Mouse (Mus musculus) neutrophil, adult 5-6 weeks (primary cell): ENCODE results near the gene Cib1. TPM values are rescaled to one million over a fixed set of nuclear protein-coding genes. Genes with fewer than 3 reads are reported as not detected.
A peak's percentile ranks its signal among the peaks of the same experiment; 100 is the strongest.

Source experiments
- ATAC-seq: fragments of 151-379, 151-347 bp; 2 replicates; pipeline ENCODE4 v1.8.0; 2017; ENCODE audit warnings: mild to moderate bottlenecking, moderate TSS enrichment; ENCODE audit not compliant: insufficient number of reproducible peaks, poor library complexity, low FRiP score, severe bottlenecking; ENCODE audit errors: extremely low read depth
- total RNA-seq: library from RNA; stranded (forward); fragments of 200-1000 nt; gene quantifications from 2 replicates; pipeline ENCODE4 v1.2.3, GENCODE M21; 2017

Cib1 gene
- total RNA-seq, 1 experiment from 2014 or later: 72.9 TPM

DNA sequence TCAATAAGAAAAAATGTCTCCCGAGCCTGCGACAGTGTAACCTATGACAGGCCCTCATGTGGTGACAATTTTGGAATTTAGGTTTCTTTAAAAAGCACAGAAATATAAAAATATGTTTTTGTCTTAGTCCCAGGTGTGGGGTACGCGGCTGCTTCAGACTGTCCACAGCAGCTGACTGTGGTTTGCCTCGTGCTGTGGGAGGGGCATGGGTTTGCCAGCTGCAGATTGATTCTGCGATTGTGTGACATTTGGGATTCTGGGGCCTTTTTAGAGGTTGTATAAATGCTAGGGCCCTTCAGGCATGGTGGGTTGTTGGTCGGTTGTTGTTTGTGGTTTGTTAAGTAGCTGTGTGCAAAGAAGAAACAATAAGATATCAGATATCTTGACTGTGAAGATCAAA is 27.7 kb downstream of the Cib1 start:
- no peak for ATAC-seq

DNA sequence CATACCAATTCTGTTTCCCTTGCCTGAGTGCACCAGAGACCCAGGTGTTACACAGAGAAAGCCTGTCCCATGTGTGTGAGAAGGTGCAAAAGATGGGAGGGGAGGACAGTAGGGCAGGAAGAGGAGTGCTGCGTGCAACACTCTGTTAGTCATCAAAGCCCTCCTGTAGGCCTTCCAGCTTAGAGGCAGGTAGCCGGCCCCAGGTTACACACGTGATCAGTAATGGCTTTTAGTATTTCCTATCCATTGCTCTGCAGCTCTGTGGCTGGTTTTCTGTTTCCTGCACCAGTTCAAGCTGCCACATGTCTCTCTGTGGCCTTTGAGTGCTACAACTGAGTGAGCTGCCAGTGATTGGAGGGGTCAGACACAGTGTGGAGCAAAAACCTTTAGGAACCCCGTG is 28.3 kb downstream of the Cib1 start:
- ATAC-seq: no peak

DNA sequence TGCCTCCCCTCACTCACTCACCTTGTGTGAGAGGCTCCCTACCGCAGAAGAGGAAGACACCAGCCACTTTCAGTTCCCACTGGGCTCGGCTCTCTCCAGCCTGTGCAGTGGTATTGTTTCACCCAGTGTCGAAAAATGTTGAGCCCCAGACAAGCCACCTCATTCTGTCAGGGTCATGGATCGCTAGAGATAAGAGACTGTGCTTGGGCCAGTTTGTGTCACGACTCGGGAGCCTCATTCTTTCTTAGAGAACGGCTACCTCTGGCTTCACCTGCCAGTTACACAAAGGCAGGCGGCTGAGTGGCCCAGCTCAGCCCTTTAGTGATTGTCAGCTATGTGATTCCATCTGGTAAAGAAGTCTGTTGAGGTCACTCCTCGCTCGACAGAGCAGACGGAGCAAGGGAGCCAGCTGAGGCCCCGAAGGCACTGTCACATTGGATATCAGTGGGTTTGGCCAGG is 28.9 kb downstream of the Cib1 start:
- peak; percentile 61 for ATAC-seq

DNA sequence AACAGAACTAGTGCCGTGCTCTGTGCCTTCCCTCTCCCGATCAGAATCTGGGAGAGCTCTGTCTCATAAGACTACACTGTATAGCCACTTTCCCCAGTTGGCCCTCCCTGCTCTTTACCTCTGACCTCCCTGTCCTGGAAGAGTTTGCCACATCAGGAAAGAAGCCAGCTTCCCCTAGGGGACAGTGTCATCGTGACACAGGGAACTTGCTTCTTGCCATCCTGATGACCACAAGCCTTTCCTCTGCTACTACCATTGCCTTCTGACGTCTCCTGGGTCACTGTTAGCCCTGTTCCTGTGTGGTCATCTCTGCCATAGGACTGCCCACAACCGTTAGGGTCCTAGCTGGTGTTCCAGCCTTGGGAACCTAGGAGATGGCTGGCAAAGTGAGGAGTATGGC is 29.7 kb downstream of the Cib1 start:
- 0 out of 2 replicates have a peak, but pooled peaks have one; percentile 21 for ATAC-seq

DNA sequence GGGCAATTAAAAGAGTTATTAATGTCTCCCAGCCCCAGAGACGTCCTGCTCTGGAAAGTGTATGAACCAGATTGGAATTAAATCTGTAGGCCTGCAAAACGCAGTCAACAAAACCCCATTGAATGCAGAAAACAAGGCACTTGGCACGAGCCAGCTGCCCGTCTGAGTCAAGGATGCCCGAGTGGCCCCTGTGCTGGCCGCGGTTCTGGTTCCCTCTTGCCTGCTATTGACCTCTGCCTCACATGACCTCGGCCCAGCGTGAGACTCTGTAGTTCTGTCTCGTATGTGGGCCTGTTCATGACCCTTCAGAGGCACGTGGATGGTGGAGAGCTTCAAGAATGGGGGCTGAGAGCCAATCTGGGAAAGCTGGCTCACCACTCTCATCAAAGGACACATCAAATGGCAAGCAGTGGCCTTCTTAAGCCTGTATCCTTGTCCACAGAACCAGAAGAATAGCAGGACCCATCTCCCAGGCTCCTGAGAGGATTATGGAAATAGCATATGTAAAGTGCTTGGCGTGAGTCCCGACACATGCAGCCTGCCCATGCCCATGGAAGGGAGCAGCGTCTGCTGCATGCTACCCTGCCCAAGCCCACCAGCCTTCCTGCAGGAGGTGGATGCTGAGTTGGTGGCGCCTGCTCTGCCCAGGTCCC is 30.6 kb downstream of the Cib1 start:
- ATAC-seq: no peak

DNA sequence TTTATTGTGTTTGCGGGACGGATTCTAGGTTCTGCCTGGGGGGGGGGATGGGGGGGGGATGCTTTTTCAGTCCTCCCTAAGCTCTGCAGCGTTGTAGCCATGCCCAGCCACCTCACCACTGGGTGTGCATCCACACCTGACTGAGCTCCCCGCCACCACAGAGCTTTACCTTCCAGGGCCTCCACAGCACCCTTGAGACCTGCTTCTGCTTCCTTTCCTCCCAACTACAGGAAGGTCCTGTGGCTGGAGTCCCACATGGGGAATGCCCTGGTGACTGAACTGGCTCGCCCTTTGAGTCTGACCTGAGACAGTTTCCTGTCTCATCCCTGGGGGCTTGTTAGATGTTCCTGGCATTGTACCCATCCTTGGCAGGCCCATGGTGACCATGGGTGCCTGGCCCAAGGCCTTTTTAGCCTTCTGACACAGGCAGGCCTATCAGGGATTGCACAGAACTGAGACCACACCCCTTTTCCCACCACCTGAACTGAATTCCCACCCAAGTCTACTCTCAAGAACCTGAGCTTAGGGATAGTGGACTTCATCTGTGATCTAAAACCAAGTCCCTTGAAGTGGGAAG is 31.6 kb downstream of the Cib1 start:
- no peak for ATAC-seq

DNA sequence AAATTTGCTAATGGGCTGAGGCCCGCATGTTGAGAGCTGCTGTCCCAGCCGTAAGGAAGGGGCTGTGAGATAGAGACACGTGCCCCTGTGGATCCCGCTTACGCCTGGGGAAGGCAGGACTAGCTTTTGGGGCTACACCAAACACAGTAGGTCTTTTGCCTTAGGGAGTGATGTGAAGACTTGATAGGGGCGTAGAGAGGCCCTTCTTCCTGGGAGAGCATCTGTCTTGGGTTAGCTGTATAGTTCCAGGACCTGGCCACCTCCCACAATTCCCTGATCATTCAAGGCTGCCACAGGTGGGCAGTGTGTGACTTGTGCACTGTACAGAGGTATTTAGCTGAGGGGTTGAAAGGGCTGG is 32.0 kb downstream of the Cib1 start:
- ATAC-seq: no peak

DNA sequence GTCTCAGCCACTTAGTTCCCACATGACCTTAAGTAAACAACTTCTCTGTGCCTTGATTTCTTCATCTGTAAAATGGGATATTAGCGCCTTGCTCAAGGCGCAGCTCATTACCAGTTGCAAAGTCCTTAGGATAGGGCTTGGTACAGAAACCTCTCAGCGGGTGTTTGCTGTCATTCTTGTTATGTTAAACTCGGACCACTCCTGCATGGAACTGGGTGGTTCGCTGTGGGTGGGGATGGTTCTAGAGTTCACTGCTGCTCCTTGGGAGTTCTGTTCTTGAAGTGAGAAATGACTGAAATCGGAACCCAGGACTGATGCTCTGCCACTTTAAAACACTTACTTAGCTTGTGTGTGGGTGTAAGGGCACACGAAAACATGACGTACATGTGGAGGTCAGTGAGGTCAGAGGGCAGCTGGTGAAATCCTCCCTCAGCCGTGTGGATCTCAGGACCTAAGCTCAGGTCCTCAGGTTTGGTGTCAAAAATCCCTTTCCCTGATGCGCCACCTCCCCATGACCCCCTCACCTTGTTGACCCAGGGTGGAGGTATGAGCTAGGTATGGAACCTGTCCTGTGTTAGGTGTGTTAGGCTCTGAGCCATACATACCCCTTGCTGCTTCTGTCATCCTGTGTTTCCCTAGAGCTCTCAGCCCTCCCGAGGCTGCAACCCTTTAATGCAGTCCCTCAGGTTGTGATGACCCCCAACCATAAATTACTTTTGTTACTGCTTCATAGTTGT is 32.6 kb downstream of the Cib1 start:
- no peak for ATAC-seq

DNA sequence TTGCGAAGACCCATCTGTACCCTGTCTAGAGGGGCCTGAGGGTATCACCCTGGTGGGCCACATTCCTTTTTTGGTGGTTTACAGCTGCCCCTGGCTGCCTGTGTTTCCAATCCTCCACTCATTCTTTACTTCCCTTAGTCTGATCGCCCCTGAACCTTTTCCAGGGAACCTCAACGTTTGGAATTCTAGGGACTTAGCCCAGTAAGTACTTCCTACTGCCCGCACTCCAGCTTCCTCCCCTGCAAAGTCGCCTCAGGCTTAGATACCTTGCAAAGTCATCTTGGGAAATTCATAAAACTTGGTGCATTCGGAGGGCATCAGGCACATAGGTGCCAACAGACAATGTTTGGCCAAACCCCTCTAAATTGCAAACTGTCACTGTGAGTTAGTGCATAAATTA is 33.3 kb downstream of the Cib1 start:
- ATAC-seq: no peak

DNA sequence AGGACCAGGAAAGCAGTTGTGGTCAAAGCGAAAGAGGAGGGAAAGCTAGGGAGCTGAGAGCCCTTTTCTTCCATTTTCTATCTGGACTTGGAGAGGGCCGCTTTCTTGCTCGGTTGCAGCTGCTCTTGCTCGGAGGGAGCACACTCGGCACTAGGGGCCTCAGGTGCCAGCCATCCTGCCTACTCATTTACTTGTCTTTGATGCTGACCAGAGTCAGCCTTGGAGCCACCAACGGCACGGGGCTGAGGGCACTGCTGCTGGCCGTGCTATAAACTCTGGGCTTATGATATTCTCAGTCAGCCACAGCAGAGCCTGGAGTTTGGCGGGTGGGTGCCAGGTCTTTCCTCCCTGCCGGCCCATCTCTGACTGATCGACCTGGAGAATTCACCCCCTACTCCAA is 33.8 kb downstream of the Cib1 start:
- no peak for ATAC-seq

DNA sequence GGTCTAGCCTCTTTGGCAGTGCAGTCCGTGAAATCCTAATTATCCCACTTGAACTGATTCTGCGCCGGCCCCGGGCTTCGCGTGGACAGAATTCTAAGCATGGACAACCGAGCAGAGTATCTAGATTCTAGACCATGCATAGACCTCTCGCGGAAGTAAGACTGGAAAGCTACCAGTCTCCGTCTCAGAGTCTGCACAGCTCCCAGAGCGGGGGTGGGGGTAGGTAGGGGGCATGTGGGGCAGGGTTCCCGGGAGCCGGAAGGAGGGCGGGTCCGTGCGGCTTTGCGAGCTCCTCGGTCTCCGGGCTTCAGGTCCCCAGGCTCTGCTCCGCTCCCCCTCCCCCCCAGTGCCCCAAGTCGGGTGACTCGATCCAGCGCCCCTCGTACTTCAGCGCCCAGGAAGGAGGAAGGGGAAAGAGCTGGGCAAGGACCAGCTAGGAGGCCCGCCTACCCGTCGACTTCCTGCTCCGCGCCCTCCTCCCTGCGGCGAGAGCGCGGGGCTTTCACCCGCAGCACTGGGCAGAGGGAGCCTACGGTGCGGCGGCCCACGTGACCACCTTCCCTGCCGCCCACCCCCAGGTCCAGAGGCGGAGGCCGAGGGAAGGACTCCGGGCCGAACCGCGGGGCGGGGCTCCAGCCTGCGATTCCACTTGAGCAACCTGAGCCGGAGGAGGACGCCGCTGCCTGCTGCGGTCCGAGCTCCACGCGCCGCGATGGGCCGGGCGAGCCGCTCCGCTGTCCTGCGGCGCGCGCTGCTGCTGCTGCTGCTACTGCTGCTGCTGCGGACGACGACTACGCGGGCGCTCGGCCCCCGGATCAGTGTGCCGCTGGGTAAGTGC is 34.5 kb downstream of the Cib1 start:
- ATAC-seq: peak; percentile 52

DNA sequence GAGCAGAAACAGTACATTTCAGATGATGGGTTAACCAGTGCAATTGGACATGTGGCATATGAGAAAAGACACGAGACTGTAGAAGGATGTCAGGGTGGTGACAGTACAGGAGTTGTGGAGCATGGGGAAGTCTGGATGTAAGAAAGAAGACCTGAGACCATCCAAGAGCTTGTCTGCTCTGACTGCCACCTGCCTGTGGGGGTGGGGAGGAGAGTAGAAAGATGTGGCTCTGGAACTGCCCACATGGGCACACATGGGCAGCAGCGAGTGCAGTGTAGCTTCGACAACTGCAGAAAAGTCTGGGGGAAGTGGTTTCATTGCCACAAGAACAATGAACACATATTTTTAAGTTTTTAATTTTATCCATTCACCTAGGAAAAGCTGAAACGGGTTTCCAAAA is 35.2 kb downstream of the Cib1 start:
- ATAC-seq: peak; percentile 45; the same call in 1 of the 2 replicates

DNA sequence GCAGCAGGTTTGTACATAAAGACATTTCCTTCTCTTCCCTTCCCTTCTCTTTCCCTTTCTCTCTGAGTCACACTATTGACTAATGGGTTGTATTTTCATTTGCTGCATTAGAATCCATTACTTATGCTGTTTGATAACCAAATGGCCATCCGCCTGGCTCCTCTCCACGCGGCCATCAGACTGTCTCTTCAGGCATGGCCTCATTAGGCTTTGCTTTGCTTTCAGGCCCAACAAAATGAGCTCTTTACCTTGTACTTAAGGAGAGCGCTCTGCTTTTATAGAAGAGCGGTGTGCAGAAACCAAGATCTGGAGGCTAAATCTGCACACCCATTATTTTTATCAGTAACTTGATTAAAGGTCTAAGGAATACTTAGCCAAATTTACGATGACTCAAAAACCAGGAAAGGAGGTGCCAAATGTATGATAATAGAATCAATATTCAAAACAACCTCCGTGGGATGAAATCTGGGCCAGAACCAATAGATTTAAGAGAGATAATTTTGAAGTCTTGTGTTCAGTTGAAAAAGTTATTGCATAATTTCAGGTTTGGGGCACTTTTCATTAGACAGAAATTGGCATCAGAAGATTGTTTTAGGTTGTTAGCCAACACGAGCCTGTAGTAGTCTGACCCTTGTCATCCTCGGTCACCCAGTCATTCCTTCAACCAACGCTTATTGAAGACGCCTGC is 36.9 kb downstream of the Cib1 start:
- ATAC-seq: no peak

DNA sequence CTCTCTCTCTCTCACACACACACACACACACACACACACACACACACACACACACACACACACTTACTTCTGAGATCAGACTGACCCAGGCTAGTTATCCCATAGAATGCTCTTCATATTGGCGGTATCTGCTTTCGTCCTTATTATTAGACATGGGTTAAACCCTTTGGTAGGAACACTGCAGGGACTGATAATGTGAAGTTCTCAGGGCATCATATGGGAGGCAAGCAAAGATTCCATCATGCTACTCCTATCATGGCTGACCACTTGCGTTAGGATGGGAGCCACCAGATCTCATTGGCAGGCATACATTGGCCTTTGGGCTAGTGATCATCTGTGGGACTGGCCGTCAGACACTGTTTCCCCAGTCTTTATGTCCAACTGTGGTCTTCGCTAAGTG is 37.5 kb downstream of the Cib1 start:
- no peak for ATAC-seq

DNA sequence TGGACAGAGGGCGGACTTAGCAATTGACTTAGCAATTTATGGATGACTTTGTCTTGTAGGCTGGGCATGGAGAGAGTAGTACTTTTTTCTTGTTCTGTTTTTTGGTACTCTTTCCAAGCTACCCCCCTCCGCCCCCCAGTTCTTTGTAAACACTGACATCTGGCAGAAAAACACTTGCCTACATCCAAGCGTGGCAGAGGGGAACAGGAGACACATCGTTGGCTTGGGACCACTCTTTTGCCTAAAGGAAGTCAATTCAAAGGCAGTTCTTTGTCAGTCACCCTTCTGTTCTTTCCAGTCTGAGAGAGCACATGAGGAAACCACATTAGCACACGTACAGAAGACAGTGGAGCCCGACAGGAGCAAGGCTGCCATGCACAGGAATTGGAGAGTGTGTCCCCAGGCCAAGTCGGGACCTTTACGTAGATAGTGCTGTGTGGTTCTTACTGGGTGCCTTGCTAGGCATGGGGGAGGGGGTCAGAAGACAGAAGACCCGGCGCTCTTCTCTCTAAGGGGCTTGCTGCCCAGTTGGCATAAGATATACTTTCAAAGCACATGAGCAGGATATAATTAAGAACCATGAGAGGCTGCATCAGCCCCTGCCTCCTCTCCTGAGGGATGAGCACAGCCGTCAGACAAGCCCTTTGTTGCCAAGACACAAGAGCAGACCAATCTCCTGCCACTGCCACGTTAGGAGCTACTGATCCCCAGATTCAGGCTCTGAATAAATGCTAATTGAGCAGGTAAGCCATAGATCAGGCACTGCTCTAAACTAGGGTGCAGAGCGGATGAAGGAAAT is 38.5 kb downstream of the Cib1 start:
- ATAC-seq: no peak

DNA sequence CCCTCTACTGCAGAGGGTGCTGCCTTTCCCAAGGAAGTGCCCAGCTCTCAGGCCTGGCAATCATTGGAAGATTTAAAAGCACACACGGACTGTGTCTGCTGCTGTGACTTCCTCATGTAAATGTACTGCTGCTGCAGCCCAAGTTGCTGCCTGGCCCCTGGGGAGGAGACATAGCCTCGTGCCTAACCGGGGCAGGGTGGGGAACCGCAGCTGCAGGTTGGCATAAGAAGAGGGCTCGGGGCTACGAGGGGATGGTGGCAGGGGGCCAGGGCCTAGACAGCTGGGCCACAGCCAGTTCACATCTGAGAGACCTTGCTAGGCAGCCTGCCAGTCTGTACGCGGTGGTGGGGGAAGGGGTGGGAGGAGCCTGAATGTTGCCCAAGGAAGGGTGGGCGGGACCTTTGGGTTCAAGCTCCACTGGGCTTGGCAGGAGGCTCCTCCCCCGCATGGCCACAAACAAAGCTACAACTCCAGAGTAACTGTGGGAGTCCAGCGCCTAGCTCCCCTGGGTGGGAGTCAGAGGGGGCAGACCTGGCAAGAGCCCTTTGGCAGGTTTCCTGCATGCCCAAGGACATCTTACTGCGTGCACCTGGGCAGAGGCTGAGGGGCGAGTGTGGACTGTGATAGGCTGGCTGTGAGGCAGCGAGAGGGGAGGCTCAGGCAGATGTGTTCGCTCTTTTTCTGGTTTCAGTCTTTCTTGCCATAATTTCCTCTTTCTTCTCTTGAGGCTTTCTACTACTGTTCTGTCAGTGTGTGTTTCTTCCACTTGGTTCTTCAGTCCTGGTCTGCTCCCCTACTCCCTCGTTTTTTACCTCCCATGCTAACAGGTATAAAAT is 40.2 kb downstream of the Cib1 start:
- ATAC-seq: peak; percentile 69

DNA sequence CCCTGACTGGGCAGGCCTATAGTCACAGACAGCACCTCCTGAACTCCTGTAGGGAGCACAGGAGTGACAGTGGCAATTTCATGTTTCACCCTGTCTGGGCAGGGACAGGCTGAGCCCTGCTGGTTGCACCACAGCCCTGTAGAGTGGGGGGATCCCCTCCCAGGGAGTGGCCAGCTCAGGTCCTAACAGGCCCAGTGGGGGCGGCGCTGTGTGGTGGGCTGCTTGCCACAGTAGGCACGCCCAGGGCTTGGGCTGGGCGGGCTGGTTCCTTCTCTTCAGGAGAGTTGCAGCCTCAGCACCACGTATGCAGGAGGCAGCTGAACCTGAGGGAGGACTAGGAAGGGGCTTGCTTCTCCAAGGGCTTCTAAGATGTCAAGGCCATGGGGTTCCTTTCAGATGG is 41.2 kb downstream of the Cib1 start:
- peak; percentile 37 for ATAC-seq
